In genomic region chr2:35688121-35688520, GRCm38 (mm10) we compare ENCODE assay signal across 20 mouse cellular contexts.
A peak's percentile ranks its signal among the peaks of the same experiment; 100 is the strongest.
DNase-seq lines count a peak whose midpoint lies in the region; ATAC-seq lines count a peak whose summit lies in the region.
"Had no signal": no experiment of that assay in that cellular context is flagged by ENCODE, and none has a peak within 500 bp of the region (broad histone marks: within the 10 kb centered on the region; RNA-seq: fewer than 3 reads in every experiment).

No protein-coding gene starts in this region.

- H3K4me2 ChIP-seq in heart, embryonic 15.5 days = no peak overlapping the region
- H3K4me2 ChIP-seq in neural tube, embryonic 13.5 days = no peak overlapping the region
- no peak overlapping the region for H3K4me2 ChIP-seq in limb, embryonic 13.5 days (replicated peaks)
- H3K4me2 ChIP-seq: hindbrain, embryonic 14.5 days; midbrain, embryonic 12.5 days had no signal

- DNase-seq in heart, postnatal 14 days = no peak
- no peak for DNase-seq in neural tube, embryonic 10.5 days (ENCODE audit: extremely low spot score, low spot score)
- peak; percentile 64 for DNase-seq in telencephalon, adult 2 months (ENCODE audit: low read depth, low spot score)
- DNase-seq: adrenal gland, adult 8-10 months; cerebellum, adult 9-11 months; forebrain, postnatal 0 days; gastrocnemius, postnatal 14 days; left cerebral cortex, postnatal 4 days; lung, adult 18-20 months; lung, postnatal 4 days; right cerebral cortex, postnatal 14 days; thymus, postnatal 14 days had no signal

- H3K4me1 ChIP-seq in heart, embryonic 15.5 days (replicated peaks) = peaks cover 99% of the 10 kb centered on the region
- peaks cover 100% of the 10 kb centered on the region for H3K4me1 ChIP-seq in neural tube, embryonic 13.5 days (replicated peaks)
- H3K4me1 ChIP-seq in limb, embryonic 13.5 days = peaks cover 100% of the 10 kb centered on the region

- H3K4me3 ChIP-seq in heart, embryonic 15.5 days = no peak overlapping the region
- no peak overlapping the region for H3K4me3 ChIP-seq in neural tube, embryonic 13.5 days
- no peak overlapping the region for H3K4me3 ChIP-seq in limb, embryonic 13.5 days
- H3K4me3 ChIP-seq: midbrain, embryonic 12.5 days; myocyte had no signal

- peak overlapping the region; percentile 47 for H3K27ac ChIP-seq in heart, embryonic 15.5 days
- peak overlapping the region; percentile 25; the same call in 1 of the 2 replicates for H3K27ac ChIP-seq in neural tube, embryonic 13.5 days (replicated peaks)
- peak overlapping the region; percentile 28; the same call in 1 of the 2 replicates for H3K27ac ChIP-seq in limb, embryonic 13.5 days
- H3K27ac ChIP-seq: hindbrain, embryonic 14.5 days; midbrain, embryonic 12.5 days had no signal

- WGBS in heart, embryonic 15.5 days = 45% methylated on average over 4 of the region's 4 CpGs
- WGBS in neural tube, embryonic 13.5 days = 70% methylated on average over 4 of the region's 4 CpGs
- WGBS in limb, embryonic 13.5 days = 64% methylated on average over 4 of the region's 4 CpGs

- intact Hi-C loops in heart, postnatal 14 days (cut with DNase I) = no loop called here

- H3K9ac ChIP-seq in heart, embryonic 15.5 days = no peak overlapping the region
- H3K9ac ChIP-seq in neural tube, embryonic 13.5 days = no peak overlapping the region
- H3K9ac ChIP-seq in limb, embryonic 13.5 days = no peak overlapping the region
- H3K9ac ChIP-seq: forebrain, postnatal 0 days; hindbrain, embryonic 14.5 days; midbrain, embryonic 12.5 days had no signal

- no peaks in the 10 kb centered on the region for H3K9me3 ChIP-seq in heart, embryonic 15.5 days (replicated peaks)
- no peaks in the 10 kb centered on the region for H3K9me3 ChIP-seq in neural tube, embryonic 13.5 days
- H3K9me3 ChIP-seq in limb, embryonic 13.5 days = no peaks in the 10 kb centered on the region
- H3K9me3 ChIP-seq: midbrain, embryonic 12.5 days had no signal

- H3K27me3 ChIP-seq in heart, embryonic 15.5 days = no peaks in the 10 kb centered on the region
- H3K27me3 ChIP-seq in neural tube, embryonic 13.5 days = no peaks in the 10 kb centered on the region
- no peaks in the 10 kb centered on the region for H3K27me3 ChIP-seq in limb, embryonic 13.5 days

- H3K36me3 ChIP-seq in heart, embryonic 15.5 days = no peaks in the 10 kb centered on the region
- no peaks in the 10 kb centered on the region for H3K36me3 ChIP-seq in neural tube, embryonic 13.5 days
- H3K36me3 ChIP-seq in limb, embryonic 13.5 days = peaks cover 6% of the 10 kb centered on the region; the same call in 1 of the 2 replicates
- H3K36me3 ChIP-seq: midbrain, embryonic 12.5 days had no signal

- ATAC-seq in heart, embryonic 15.5 days (replicated peaks; ENCODE audit: insufficient number of reproducible peaks, insufficient read depth, low FRiP score, low read depth) = no peak
- ATAC-seq in neural tube, embryonic 13.5 days (ENCODE audit: low read depth) = no peak
- ATAC-seq in limb, embryonic 13.5 days (ENCODE audit: low FRiP score, low read depth) = no peak
- no peak for ATAC-seq in granulocyte monocyte progenitor cell, adult 5-6 weeks (replicated peaks; ENCODE audit: poor library complexity, severe bottlenecking)
- ATAC-seq: CD4-positive, CD25-positive, alpha-beta regulatory T cell, adult 4 months; forebrain, postnatal 0 days had no signal
